Mouse (Mus musculus): ENCODE data around the gene Hmcn2.

DNA sequence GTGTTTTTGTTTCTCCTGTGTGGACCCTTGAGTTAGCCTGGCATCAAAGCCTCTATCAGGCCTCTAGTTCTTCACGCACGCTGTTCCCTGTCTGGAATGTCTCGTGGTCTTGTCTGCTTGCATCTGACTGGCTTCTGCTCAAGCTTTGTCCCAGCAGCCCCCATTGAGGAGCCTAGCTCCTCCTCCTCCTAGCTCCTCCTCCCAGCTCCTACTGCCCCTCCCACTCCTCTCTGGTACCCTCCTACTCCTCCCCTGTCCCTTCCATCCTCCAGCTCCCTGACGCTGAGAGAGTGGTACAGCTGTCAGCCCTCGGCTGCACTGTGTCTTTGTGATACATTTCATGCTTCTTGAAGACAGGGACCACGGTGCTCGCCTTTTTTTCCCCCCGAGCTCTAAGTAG, 104.4 kb downstream of the Hmcn2 start:
- no peak for TF ChIP-seq FLI1 (IDR thresholded peaks at IDR 0.05; ENCODE audit: low read length)
- no peak for TF ChIP-seq GATA1 (IDR thresholded peaks at IDR 0.05; ENCODE audit: borderline replicate concordance, low read length)
